Mouse (Mus musculus) liver, adult 2 months (tissue): Measurements from ENCODE around the gene Gm47955. TPM values are rescaled to one million over a fixed set of nuclear protein-coding genes. Genes with fewer than 3 reads are reported as not detected.

Experiments used
- DNase-seq: peaks from one replicate; pipeline ENCODE4 v3.0.0-alpha.2; 2011; ENCODE audit warnings: low read depth, low spot score; ENCODE audit errors: extremely low read depth
- H3K27ac ChIP-seq: fragments of 200-500 bp; replicated peaks from 2 replicates; pipeline ENCODE4 v1.5.1; 2012; ENCODE audit warnings: low read depth, mild to moderate bottlenecking, control low read depth, inconsistent platforms, low read length; ENCODE audit not compliant: insufficient read depth
- H3K27me3 ChIP-seq: fragments of 200-500 bp; 2 replicates; pipeline ENCODE4 v1.6.1; 2012; ENCODE audit warnings: mild to moderate bottlenecking, moderate library complexity, low read length, inconsistent platforms; ENCODE audit not compliant: control insufficient read depth, insufficient read depth
- H3K36me3 ChIP-seq: fragments of 200-500 bp; 2 replicates; pipeline ENCODE4 v1.6.1; 2012; ENCODE audit warnings: low read length, inconsistent platforms; ENCODE audit not compliant: control insufficient read depth, insufficient read depth
- H3K4me1 ChIP-seq: fragments of 200-500 bp; 2 replicates; pipeline ENCODE4 v1.6.1; 2011; ENCODE audit warnings: low read length; ENCODE audit not compliant: control insufficient read depth, insufficient read depth
- H3K4me3 ChIP-seq: fragments of 200-500 bp; 2 replicates; pipeline ENCODE4 v1.5.1; 2011; ENCODE audit warnings: low read depth, mild to moderate bottlenecking, control low read depth, low read length, moderate library complexity; ENCODE audit not compliant: insufficient read depth
- H3K79me2 ChIP-seq: fragments of 200-500 bp; 2 replicates; pipeline ENCODE4 v1.6.1; 2012; ENCODE audit warnings: inconsistent platforms, mild to moderate bottlenecking, low read length, moderate library complexity; ENCODE audit not compliant: control insufficient read depth, insufficient read depth
- H3K9ac ChIP-seq: fragments of 200-500 bp; 2 replicates; pipeline ENCODE4 v1.6.1; 2012; ENCODE audit warnings: low read depth, mild to moderate bottlenecking, control low read depth, inconsistent platforms, low read length
- CTCF ChIP-seq: fragments of 200-500 bp; IDR thresholded peaks from 2 replicates; pipeline ENCODE4 v1.5.1; 2011; ENCODE audit warnings: low read depth, low read length, control low read depth
- POLR2A ChIP-seq: fragments of 200-500 bp; IDR thresholded peaks from 2 replicates; pipeline ENCODE4 v1.6.1; 2011; ENCODE audit warnings: low read length, control low read depth; ENCODE audit not compliant: insufficient read depth; ENCODE audit errors: extremely low read depth
- WGBS: fragments of 180-500 bp; shearing (Covaris S2); methylation state at CpG from one replicate; pipeline ENCODE4 v1.1.7; 2018; 5-methylcytosine and 5-hydroxymethylcytosine counted together
- polyA plus RNA-seq: library from polyadenylated mRNA; depleted of rRNA; stranded (reverse); fragments of >200 nt; gene quantifications from 2 replicates; pipeline ENCODE4 v1.2.3, GENCODE M21; 2012
- total RNA-seq: library from RNA; depleted of rRNA; stranded (reverse); fragments of >200 nt; gene quantifications from 2 replicates; pipeline ENCODE4 v1.2.3, GENCODE M21; 2014

Gm47955 gene
- total and polyA plus RNA-seq, 2 experiments = not detected

- Histone ChIP-seq H3K27ac (peak overlapping the region; percentile 71), H3K9ac (no peak overlapping the region)
These were observed 12.0 kb downstream of the Gm47955 start for GRCm38 (mm10) chr1:82972046-82972445.

DNA sequence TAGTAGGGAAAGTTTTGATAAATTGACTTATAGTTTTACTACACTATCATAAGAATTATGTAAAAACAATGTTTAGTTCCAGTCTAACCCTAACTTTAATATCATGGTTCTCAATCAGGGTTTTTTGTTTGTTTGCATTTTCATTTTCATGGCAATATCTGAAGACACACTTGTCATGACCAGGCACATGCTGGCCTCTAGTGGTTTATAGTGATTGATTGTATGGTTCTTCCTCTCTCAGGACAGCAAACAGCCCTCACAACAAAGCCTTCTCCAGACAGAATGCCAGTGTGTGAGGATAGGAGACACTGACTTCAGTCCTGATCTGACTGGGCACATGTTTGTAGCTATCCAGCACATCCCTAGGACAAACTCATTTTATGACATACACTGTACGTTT is 13.2 kb downstream of the Gm47955 start:
- WGBS = 79% methylated on average over 1 of the region's 1 CpGs
- Histone ChIP-seq H3K79me2 (no peaks in the 10 kb centered on the region), H3K27me3 (no peaks in the 10 kb centered on the region), H3K36me3 (no peaks in the 10 kb centered on the region), H3K27ac (no peak overlapping the region), H3K4me3 (no peak overlapping the region), H3K4me1 (peaks cover 4% of the 10 kb centered on the region), H3K9ac (no peak overlapping the region)
- no peak for TF ChIP-seq POLR2A
- TF ChIP-seq CTCF = no peak
- no peak for DNase-seq

More at GRCm38 (mm10) chr1:82972046-82972445, 12.0 kb downstream of the Gm47955 start:
- Histone ChIP-seq H3K79me2 (no peaks in the 10 kb centered on the region), H3K36me3 (no peaks in the 10 kb centered on the region), H3K4me3 (no peak overlapping the region), H3K4me1 (peaks cover 4% of the 10 kb centered on the region), H3K27me3 (no peaks in the 10 kb centered on the region)
- DNase-seq = no peak
- WGBS = 31% methylated on average over 4 of the region's 4 CpGs
- TF ChIP-seq POLR2A (no peak), CTCF (no peak)

- H3K27me3 ChIP-seq = no peaks in the 10 kb centered on the region
- 67% methylated on average over 6 of the region's 6 CpGs for WGBS
- H3K79me2 ChIP-seq = no peaks in the 10 kb centered on the region
- no peak for TF ChIP-seq CTCF
- TF ChIP-seq POLR2A = no peak
- no peak for DNase-seq
- no peak overlapping the region for H3K9ac ChIP-seq
- no peaks in the 10 kb centered on the region for H3K36me3 ChIP-seq
- H3K4me3 ChIP-seq = no peak overlapping the region
- 0 out of 2 replicates have a peak overlapping the region, but pooled peaks have one; percentile 17 for H3K27ac ChIP-seq
- H3K4me1 ChIP-seq = peaks cover 4% of the 10 kb centered on the region
These were observed 13.8 kb downstream of the Gm47955 start for GRCm38 (mm10) chr1:82973901-82974300.

- DNase-seq = no peak
- no peak overlapping the region for H3K9ac ChIP-seq
- no peaks in the 10 kb centered on the region for H3K27me3 ChIP-seq
- H3K4me1 ChIP-seq = peaks cover 4% of the 10 kb centered on the region
- no peak overlapping the region for H3K4me3 ChIP-seq
- H3K27ac ChIP-seq = no peak overlapping the region; the same call in 1 of the 2 replicates
- WGBS = 71% methylated on average over 9 of the region's 9 CpGs
- no peak for TF ChIP-seq POLR2A
- no peak for TF ChIP-seq CTCF
- no peaks in the 10 kb centered on the region for H3K36me3 ChIP-seq
- no peaks in the 10 kb centered on the region for H3K79me2 ChIP-seq
These were observed 14.3 kb downstream of the Gm47955 start for GRCm38 (mm10) chr1:82974342-82974741.

GRCm38 (mm10) chr1:82975750-82976149 is 15.7 kb downstream of the Gm47955 start:
- TF ChIP-seq CTCF (no peak), POLR2A (no peak)
- Histone ChIP-seq H3K36me3 (no peaks in the 10 kb centered on the region), H3K4me1 (peaks cover 4% of the 10 kb centered on the region), H3K9ac (no peak overlapping the region), H3K27ac (no peak overlapping the region), H3K79me2 (no peaks in the 10 kb centered on the region), H3K4me3 (no peak overlapping the region), H3K27me3 (no peaks in the 10 kb centered on the region)
- 60% methylated on average over 5 of the region's 5 CpGs for WGBS
- no peak for DNase-seq

- no peaks in the 10 kb centered on the region for H3K36me3 ChIP-seq
- no peak overlapping the region for H3K27ac ChIP-seq
- no peak overlapping the region for H3K9ac ChIP-seq
- DNase-seq = no peak
- no peak overlapping the region for H3K4me3 ChIP-seq
- H3K4me1 ChIP-seq = peaks cover 3% of the 10 kb centered on the region
- no peaks in the 10 kb centered on the region for H3K27me3 ChIP-seq
- no peaks in the 10 kb centered on the region for H3K79me2 ChIP-seq
- no peak for TF ChIP-seq POLR2A
These were observed 17.8 kb downstream of the Gm47955 start for GRCm38 (mm10) chr1:82977840-82978239.
